Mouse (Mus musculus) ES-Bruce4 (cell line): Measurements from ENCODE around the gene 6430571L13Rik.

Experiments used
- CTCF ChIP-seq: IDR thresholded peaks from one replicate; pipeline ENCODE4 v1.8.1; 2011; ENCODE audit warnings: low read depth, low read length
- EP300 ChIP-seq: IDR thresholded peaks from 2 replicates; pipeline ENCODE4 v1.6.1; 2011; ENCODE audit warnings: low read depth, low read length; ENCODE audit not compliant: insufficient read depth
- POLR2A ChIP-seq: IDR thresholded peaks from one replicate; pipeline ENCODE4 v1.8.1; 2011; ENCODE audit warnings: low read length; ENCODE audit not compliant: insufficient read depth

DNA sequence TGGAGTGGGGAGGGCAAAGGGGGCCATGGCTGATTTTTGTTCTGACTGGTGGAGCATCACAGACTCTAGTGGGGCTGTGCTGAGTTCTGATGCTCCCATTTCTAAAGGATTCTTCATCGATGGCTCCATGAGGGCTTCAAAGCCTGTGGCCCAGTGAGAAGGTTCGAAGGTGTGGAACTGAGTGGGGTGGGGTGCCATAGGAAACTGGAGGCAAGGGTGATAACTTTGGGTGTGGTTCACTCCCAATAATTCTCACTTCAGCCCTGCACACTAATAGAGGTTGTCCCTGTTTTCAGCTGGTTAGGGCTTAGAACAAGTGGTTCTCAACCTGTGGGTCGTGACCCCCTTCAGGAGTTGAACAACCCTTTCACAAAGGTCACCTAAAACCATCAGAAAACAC lies 36.0 kb upstream of the 6430571L13Rik start:
- TF ChIP-seq POLR2A (no peak), CTCF (no peak), EP300 (no peak)
